Mouse (Mus musculus) fat pad, adult 2 months (tissue): ENCODE measurements at regions not wholly inside any gene's neighbourhood (a gene's known extent, or its start where the extent isn't known, plus 50 kb on each side); places are given as distances from the start of the nearest gene placed in this dataset.

Experiments used
- DNase-seq: peaks from one replicate; pipeline ENCODE4 v3.0.0-alpha.2; 2011; ENCODE audit warnings: low read depth, low spot score; ENCODE audit errors: extremely low read depth

- DNase-seq, result no peak
Observed at GRCm38 (mm10) chrX:22554340-22554739, 809.4 kb upstream of the Gm28269 start.

DNA sequence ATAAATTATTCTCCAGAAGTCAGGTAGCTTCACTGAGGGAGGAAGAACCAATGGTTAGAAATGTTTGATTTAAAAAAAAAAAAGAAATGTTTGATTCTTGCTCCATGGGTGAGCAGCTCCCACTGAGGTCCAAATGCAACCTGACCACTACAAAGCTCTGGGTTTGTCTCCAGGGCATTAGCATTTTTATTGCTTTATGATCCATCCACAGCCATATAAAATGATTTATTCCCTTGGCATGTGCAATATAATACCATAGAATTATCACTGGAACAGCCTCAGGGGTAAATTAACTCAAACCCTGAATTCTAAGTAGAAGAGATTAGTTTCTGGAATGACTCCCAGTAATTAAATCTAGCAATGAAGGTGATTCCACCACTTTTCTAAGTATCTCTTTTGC is 805.2 kb upstream of the Gm28269 start:
- peak; percentile 19 for DNase-seq
